Mouse (Mus musculus) adrenal gland, adult 2 months (tissue): ENCODE results near the gene Rab3d. TPM values are rescaled to one million over a fixed set of nuclear protein-coding genes. Genes with fewer than 3 reads are reported as not detected.
"Not testable (repeated sequence)": the region's sequence is repeated elsewhere in the genome, so short reads cannot be mapped to it uniquely, and the experiment has no call there.

ENCODE experiments used
- DNase-seq: peaks from one replicate; pipeline ENCODE4 v3.0.0; 2021
- polyA plus RNA-seq: library from polyadenylated mRNA; depleted of rRNA; stranded (reverse); fragments of >200 nt; gene quantifications from 2 replicates; pipeline ENCODE4 v1.2.3, GENCODE M21; 2012; rRNA removed
- total RNA-seq, 2 experiments: library from RNA; stranded (reverse); gene quantifications; 2 replicates each; pipeline ENCODE4 v1.2.3; 2021

The Rab3d gene
- total and polyA plus RNA-seq, 3 experiments = 48.3 to 84.8 (median 52.2) TPM

GRCm38 (mm10) chr9:21909474-21910223 is 8.3 kb downstream of the Rab3d start:
- no peak for DNase-seq

GRCm38 (mm10) chr9:21908216-21908615 is 9.8 kb downstream of the Rab3d start:
- DNase-seq = no peak

GRCm38 (mm10) chr9:21904031-21904430 is 14.0 kb downstream of the Rab3d start:
- no peak for DNase-seq

GRCm38 (mm10) chr9:21901223-21901820 is 16.7 kb downstream of the Rab3d start:
- DNase-seq = peak; percentile 70

- no peak for DNase-seq
These were observed 28.8 kb downstream of the Rab3d start for GRCm38 (mm10) chr9:21889229-21889628.

GRCm38 (mm10) chr9:21876601-21877000 is 41.4 kb downstream of the Rab3d start:
- DNase-seq = no peak

- DNase-seq = no peak
These were observed 45.8 kb downstream of the Rab3d start for GRCm38 (mm10) chr9:21872204-21872603.

GRCm38 (mm10) chr9:21870879-21871524 is 47.0 kb downstream of the Rab3d start:
- no peak for DNase-seq

GRCm38 (mm10) chr9:21869290-21869689 is 48.7 kb downstream of the Rab3d start:
- DNase-seq = peak; percentile 77

GRCm38 (mm10) chr9:21867726-21868125 is 50.3 kb downstream of the Rab3d start:
- DNase-seq = peak; percentile 65

- DNase-seq = no peak
These were observed 51.4 kb downstream of the Rab3d start for GRCm38 (mm10) chr9:21866641-21867040.

- DNase-seq = peak; percentile 67
These were observed 52.2 kb downstream of the Rab3d start for GRCm38 (mm10) chr9:21865673-21866398.

- DNase-seq = no peak
These were observed 55.8 kb downstream of the Rab3d start for GRCm38 (mm10) chr9:21862181-21862580.

GRCm38 (mm10) chr9:21860349-21860748 is 57.6 kb downstream of the Rab3d start:
- not testable (repeated sequence) for DNase-seq

- DNase-seq = no peak
These were observed 58.4 kb downstream of the Rab3d start for GRCm38 (mm10) chr9:21859606-21860005.

- DNase-seq = peak; percentile 78
These were observed 59.9 kb downstream of the Rab3d start for GRCm38 (mm10) chr9:21858084-21858483.

- DNase-seq = no peak
These were observed 60.5 kb downstream of the Rab3d start for GRCm38 (mm10) chr9:21857501-21857900.

Other genes with a start within 250 kb of the Rab3d start
- 100 to 1,000 TPM in 1 of 2 experiments, 10 to 100 TPM in 1; 61.6 to 210 TPM for gene Ldlr, start 194.7 kb downstream of the Rab3d start, total RNA-seq
- gene Ldlr, start 194.7 kb downstream of the Rab3d start, polyA plus RNA-seq = 79.5 and 143 TPM in 2 replicates
- 1 to 10 TPM; 1.9 to 3.7 TPM for gene Spc24, start 157.9 kb downstream of the Rab3d start, total RNA-seq
- 1.4 and 1.5 TPM in 2 replicates for gene Spc24, start 157.9 kb downstream of the Rab3d start, polyA plus RNA-seq
- gene Kank2, start 119.4 kb downstream of the Rab3d start, total RNA-seq = 10 to 100 TPM; 28.4 to 56.2 TPM
- 67.8 and 76.1 TPM in 2 replicates for gene Kank2, start 119.4 kb downstream of the Rab3d start, polyA plus RNA-seq
- 1 to 10 TPM; 8.1 to 8.7 TPM for gene Angptl8, start 82.7 kb downstream of the Rab3d start, total RNA-seq
- gene Angptl8, start 82.7 kb downstream of the Rab3d start, polyA plus RNA-seq = 26.5 and 55.8 TPM in 2 replicates
- gene Dock6, start 65.6 kb downstream of the Rab3d start, total RNA-seq = 10 to 100 TPM; 32.9 to 37.0 TPM
- 76.6 and 91.2 TPM in 2 replicates for gene Dock6, start 65.6 kb downstream of the Rab3d start, polyA plus RNA-seq
- gene Ccdc159, start 9.3 kb upstream of the Rab3d start, total RNA-seq = 10 to 100 TPM in 1 of 2 experiments, 1 to 10 TPM in 1; 9.4 to 10.5 TPM
- gene Ccdc159, start 9.3 kb upstream of the Rab3d start, polyA plus RNA-seq = 17.3 and 24.5 TPM in 2 replicates
- 100 to 1,000 TPM; 381 to 452 TPM for gene Tmem205, start 9.4 kb upstream of the Rab3d start, total RNA-seq
- 1,222 and 1,525 TPM in 2 replicates for gene Tmem205, start 9.4 kb upstream of the Rab3d start, polyA plus RNA-seq
- gene Plppr2, start 18.8 kb upstream of the Rab3d start, total RNA-seq = 10 to 100 TPM; 21.7 to 31.7 TPM
- 120 and 147 TPM in 2 replicates for gene Plppr2, start 18.8 kb upstream of the Rab3d start, polyA plus RNA-seq
- 10 to 100 TPM; 14.2 to 18.6 TPM for gene Swsap1, start 37.6 kb upstream of the Rab3d start, total RNA-seq
- gene Swsap1, start 37.6 kb upstream of the Rab3d start, polyA plus RNA-seq = 12.4 and 20.2 TPM in 2 replicates
- gene Epor, start 45.3 kb upstream of the Rab3d start, total RNA-seq = 1 to 10 TPM; 1.5 to 2.7 TPM
- gene Epor, start 45.3 kb upstream of the Rab3d start, polyA plus RNA-seq = 3.7 and 6.0 TPM in 2 replicates
- 10 to 100 TPM; 14.2 to 46.9 TPM for gene Rgl3, start 71.3 kb upstream of the Rab3d start, total RNA-seq
- 137 and 177 TPM in 2 replicates for gene Rgl3, start 71.3 kb upstream of the Rab3d start, polyA plus RNA-seq
- 1 to 10 TPM in 1 of 2 experiments, under 1 TPM in 1; 0.73 to 1.0 TPM for gene Ccdc151, start 84.4 kb upstream of the Rab3d start, total RNA-seq
- gene Ccdc151, start 84.4 kb upstream of the Rab3d start, polyA plus RNA-seq = 0.47 and 0.73 TPM in 2 replicates
- 100 to 1,000 TPM; 166 to 175 TPM for gene Prkcsh, start 84.6 kb upstream of the Rab3d start, total RNA-seq
- 136 and 209 TPM in 2 replicates for gene Prkcsh, start 84.6 kb upstream of the Rab3d start, polyA plus RNA-seq
- gene Elavl3, start 133.8 kb upstream of the Rab3d start, total RNA-seq = 1 to 10 TPM; 2.1 to 2.4 TPM
- 1.3 and 1.7 TPM in 2 replicates for gene Elavl3, start 133.8 kb upstream of the Rab3d start, polyA plus RNA-seq
- not detected for gene Gm49318, start 153.1 kb upstream of the Rab3d start, total RNA-seq
- not detected in 2 replicates for gene Gm49318, start 153.1 kb upstream of the Rab3d start, polyA plus RNA-seq
- gene Zfp653, start 153.2 kb upstream of the Rab3d start, total RNA-seq = 1 to 10 TPM; 8.0 to 8.5 TPM
- 19.3 and 20.7 TPM in 2 replicates for gene Zfp653, start 153.2 kb upstream of the Rab3d start, polyA plus RNA-seq
- gene Ecsit, start 167.2 kb upstream of the Rab3d start, total RNA-seq = 10 to 100 TPM; 50.9 to 70.8 TPM
- 52.6 and 65.2 TPM in 2 replicates for gene Ecsit, start 167.2 kb upstream of the Rab3d start, polyA plus RNA-seq
- gene Cnn1, start 181.0 kb upstream of the Rab3d start, total RNA-seq = 1 to 10 TPM in 1 of 2 experiments, under 1 TPM in 1; 0.58 to 3.8 TPM
- gene Cnn1, start 181.0 kb upstream of the Rab3d start, polyA plus RNA-seq = 1.1 and 1.8 TPM in 2 replicates
- gene Elof1, start 199.0 kb upstream of the Rab3d start, total RNA-seq = 10 to 100 TPM; 73.9 to 90.9 TPM
- 157 and 159 TPM in 2 replicates for gene Elof1, start 199.0 kb upstream of the Rab3d start, polyA plus RNA-seq
- gene Acp5, start 217.5 kb upstream of the Rab3d start, total RNA-seq = 10 to 100 TPM; 65.9 to 86.3 TPM
- 93.2 and 189 TPM in 2 replicates for gene Acp5, start 217.5 kb upstream of the Rab3d start, polyA plus RNA-seq
- 10 to 100 TPM; 34.8 to 65.0 TPM for gene Pigyl, start 238.7 kb upstream of the Rab3d start, total RNA-seq
- gene Pigyl, start 238.7 kb upstream of the Rab3d start, polyA plus RNA-seq = 75.3 and 79.6 TPM in 2 replicates